Mouse (Mus musculus) natural killer cell, adult 2 months (primary cell): Measurements from ENCODE around the gene Rrp9.
A peak's percentile ranks its signal among the peaks of the same experiment; 100 is the strongest.
"Not testable (repeated sequence)": the region's sequence is repeated elsewhere in the genome, so short reads cannot be mapped to it uniquely, and the experiment has no call there.

ENCODE experiments used
- DNase-seq, 2 experiments: peaks; one replicate each; pipeline ENCODE4 v3.0.0; 2022; ENCODE audit warnings: low spot score in 2 of 2

The Rrp9 gene

DNA sequence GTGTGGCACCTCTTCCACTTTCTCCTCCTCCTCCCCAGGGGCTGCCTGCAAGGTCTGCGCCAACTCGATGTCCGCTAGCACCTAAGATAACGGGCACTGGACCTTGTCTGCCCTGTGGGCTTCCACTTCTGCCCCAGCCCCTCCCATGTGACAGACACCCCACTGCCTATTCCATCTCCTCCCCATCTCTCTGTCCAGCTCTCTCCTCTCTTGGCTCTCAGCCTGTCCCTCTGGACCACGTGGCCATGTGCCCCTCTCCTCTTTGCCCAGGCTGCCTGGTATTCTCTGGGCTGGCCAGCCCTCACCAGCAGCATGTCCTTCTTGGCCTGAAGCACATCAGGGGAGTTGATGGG lies 2.0 kb upstream of the Rrp9 start:
- DNase-seq: no peak

- peak; percentile 60 to 71 for DNase-seq
Observed at GRCm38 (mm10) chr9:106474456-106474855, 1.3 kb upstream of the Rrp9 start.

GRCm38 (mm10) chr9:106475046-106475445 lies 717 bp upstream of the Rrp9 start:
- no peak for DNase-seq

DNA sequence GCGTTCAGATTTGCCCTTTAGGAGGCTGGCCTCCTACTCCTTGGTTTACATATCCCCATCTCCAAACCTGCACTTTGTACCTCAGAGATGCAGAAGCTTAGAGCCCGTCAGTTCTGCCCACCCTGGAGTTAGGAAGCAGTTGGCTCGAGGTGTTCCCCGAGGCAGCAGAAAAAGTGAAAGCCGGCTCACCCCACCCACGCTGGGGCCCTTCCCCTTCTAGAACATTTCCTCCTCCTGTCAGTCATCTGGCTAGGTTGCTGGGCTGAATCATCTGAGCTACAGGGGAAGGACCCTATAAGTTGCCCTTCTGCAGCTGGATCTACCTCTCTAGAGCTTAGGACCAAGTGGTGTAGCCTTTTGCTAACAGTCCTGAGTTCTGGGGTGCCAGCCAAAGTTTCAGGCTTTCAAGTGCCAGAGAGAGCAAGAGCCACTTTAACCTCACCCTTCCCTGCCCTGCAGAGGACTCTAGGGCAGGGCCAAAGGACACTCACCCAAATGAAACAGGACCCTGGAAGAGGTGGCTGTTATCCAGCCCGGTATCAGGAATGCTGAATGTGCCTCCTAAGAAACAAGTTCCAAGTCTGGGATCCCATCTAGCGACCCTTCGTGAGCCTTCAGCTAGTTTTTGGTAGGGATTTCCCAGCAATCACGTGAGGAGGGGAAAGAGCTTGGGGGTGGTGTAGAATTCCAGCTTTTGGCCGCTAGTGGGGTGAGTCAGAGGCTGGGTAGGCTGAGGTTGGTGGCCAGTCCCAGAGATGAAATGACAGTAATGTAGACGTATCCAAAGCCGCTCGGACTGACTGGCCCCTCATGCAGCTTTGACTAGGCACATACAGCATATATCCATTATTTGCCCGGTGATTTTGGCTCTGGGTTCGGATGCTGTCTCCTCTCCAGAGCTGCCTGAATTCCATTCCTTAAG lies 500 bp downstream of the Rrp9 start:
- DNase-seq: peak; percentile 51 to 68

GRCm38 (mm10) chr9:106476924-106477484 lies 1.2 kb downstream of the Rrp9 start, which contains the start of gene Parp3:
Parp3 (minus strand) TSS chr9:106476949.
- peak; percentile 98 to 99 for DNase-seq

GRCm38 (mm10) chr9:106477649-106478048 lies 1.9 kb downstream of the Rrp9 start:
- no peak for DNase-seq

DNA sequence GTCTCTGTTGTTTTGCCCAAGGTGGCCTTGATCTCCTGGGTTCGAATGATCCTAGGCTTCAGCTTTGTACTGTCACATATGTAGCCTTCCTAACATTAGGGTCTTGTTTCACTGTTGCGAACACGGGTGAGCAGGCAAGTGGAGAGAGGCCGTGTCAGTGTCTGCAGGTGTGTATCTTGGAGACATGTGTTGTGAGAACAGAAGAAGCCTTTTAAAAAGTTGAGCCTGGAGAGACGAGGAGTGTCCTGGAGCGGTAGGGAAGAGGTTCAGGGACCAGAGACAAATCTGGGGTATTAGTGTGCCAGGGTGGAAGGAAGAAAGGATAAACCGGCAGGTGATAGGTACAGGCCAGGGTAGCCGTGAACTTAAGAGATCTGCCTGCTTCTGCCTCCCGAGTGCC lies 2.3 kb downstream of the Rrp9 start:
- no peak for DNase-seq

DNA sequence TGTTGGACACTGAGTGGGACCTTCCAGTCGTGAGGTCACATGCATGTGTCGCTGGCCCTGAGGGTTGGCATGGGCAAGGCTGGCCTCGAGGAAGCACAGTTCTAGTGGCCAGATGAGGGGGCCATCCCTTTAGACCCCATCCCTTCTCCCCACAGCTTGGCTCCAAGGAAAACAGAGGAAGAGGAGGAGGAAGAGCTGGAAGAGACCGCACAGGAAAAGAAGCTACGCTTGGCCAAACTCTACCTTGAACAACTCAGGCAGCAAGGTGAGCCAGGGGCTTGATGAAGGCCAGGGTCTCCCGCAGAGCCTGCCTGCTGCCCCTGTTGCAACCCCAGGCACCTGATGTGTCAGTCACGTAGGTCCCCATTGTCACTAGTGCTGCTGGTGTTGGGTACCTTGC lies 4.8 kb downstream of the Rrp9 start:
- DNase-seq: no peak

DNA sequence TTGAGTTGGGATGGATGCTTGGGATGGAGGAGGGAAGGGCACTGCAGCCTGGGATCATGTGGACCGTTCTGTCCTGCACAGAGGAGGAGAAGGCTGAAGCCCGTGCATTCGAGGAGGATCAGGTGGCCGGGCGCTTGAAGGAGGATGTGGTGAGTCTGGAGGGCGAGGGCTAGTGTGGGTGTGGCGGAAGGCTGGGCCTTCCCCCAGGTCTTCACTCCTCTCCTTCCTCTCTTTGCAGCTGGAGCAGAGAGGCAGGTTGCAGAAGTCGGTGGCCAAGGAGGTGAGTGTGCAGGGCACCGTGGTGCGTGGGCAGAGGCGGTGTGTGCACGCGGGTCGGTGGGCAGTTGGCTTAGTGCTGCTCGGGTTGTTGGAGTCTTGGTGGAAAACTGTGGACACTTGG lies 5.3 kb downstream of the Rrp9 start:
- DNase-seq: peak; percentile 29 to 35

GRCm38 (mm10) chr9:106481676-106482075 lies 5.9 kb downstream of the Rrp9 start:
- no peak for DNase-seq

- DNase-seq: no peak
Observed at GRCm38 (mm10) chr9:106482578-106483115, 6.9 kb downstream of the Rrp9 start.

- DNase-seq: no peak
Observed at GRCm38 (mm10) chr9:106483136-106483535, 7.4 kb downstream of the Rrp9 start.

DNA sequence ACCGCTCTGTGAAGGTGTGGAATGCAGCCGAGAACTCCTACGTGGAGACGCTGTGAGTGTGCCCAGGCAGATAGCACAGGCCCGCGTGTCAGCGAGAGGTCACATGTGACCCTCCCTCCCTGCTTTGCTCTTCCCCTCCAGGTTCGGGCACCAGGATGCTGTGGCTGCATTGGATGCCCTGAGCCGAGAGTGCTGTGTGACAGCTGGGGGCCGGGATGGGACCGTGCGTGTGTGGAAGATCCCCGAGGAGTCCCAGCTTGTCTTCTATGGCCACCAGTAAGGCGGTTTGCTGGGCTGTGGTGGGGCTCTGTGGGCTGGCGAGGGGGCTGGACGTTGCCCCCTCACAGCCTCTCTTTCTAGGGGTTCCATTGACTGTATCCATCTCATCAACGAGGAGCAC lies 7.8 kb downstream of the Rrp9 start:
- DNase-seq: no peak

GRCm38 (mm10) chr9:106485076-106485475 lies 9.3 kb downstream of the Rrp9 start:
- DNase-seq: no peak

DNA sequence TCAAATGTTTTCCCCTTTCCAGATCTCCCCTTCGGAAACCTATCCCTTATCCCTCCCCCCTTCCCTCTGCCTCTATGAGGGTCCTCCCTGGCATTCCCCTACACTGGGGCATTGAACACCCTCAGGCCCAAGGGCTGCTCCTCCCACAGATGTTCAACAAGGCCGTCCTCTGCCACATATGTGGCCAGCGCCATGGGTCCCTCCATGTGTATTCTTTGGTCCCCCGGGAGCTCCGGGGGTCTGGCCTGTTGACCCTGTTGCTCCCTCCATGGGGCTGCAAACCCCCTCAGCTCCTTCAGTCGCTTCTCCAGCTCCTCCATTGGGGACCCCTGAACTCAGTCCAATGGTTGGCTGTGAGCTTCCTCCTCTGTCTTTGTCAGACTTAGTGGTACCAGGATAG lies 11.8 kb downstream of the Rrp9 start:
- not testable (repeated sequence) for DNase-seq

DNA sequence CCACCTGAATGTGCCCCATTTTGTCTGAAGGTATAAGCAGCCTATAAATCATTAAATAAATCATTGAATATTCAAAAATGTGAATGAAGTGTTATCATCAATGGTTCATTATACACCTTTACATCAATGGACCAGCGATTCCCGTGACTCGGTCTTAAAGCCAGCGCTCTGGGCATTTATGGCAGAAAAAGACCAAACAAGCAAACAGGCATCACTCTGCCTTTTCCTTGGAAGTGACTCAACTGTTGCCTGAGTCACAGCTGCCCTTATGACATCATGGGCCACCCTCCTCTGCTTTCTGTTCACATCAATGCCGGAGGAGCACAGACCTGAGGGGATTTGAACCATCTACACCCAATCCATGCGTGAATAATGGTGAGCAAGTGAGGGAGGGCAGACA lies 23.9 kb downstream of the Rrp9 start, which contains the start of gene Iqcf1:
TSS of gene Iqcf1 (plus strand) at position 301 of the 400 bp plus-strand sequence.
- no peak for DNase-seq

- no peak for DNase-seq
Observed at GRCm38 (mm10) chr9:106501846-106502245, 26.1 kb downstream of the Rrp9 start.

GRCm38 (mm10) chr9:106504246-106504645 lies 28.5 kb downstream of the Rrp9 start:
- no peak for DNase-seq

- DNase-seq: no peak
Observed at GRCm38 (mm10) chr9:106509356-106509755, 33.6 kb downstream of the Rrp9 start.

DNA sequence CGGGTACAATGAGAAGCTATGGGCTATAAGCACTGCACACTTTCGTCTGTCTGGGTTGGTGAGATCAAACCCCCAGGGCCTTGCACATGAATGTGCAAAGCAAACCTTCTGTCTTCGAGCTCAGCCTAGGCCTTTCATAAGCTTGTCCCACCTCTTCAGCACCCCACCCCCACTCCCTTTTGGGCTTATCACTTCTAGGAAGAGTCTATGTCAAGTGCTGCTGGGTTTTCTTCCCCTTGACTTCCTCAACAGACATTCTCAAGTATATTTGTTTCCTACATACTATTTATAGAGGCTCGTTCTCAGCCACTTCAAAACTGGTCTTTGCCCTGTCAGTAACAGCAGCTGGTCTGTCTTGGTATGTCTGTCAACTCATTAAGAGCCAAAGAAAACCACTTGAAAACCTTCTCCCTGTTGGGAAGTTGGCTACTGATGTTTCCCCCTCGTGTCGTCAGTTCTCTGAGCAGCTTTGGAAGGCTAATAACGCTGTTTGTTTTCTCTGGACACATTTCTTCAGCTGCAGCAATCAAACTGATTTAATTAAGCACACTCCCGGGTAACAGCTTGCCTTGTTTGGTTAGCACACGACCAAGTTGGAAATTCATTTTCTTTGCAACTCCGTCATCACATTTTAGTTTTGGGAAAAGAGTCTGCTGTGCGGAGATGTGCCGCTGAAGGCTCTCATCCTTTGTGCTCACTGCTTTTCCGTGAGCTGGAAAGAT lies 37.1 kb downstream of the Rrp9 start:
- DNase-seq: no peak

DNA sequence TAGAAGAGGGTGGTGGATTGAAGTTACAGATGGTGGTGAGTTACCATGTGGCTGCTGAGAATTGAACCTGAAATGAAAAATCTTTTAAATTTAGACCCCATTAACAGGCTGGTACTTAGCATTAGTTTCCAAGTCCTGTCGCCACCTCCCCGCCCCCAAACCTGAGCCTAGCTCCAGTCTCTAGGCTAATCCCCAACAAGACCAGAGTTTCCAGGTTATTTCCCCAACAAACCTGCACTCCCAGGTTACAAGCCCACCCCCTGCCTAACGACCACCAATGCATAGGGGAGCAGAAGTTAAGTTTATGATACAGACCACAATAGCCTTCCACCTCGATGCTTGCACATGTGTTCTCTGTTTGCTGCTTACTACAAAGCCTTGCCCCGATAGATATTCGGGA lies 37.8 kb downstream of the Rrp9 start:
- DNase-seq: no peak

- DNase-seq: no peak
Observed at GRCm38 (mm10) chr9:106514273-106514672, 38.5 kb downstream of the Rrp9 start, which contains the start of gene Iqcf5. Iqcf5 (plus strand) TSS chr9:106514573.
